Mouse (Mus musculus) layer of hippocampus, postnatal 14 days (tissue): ENCODE measurements around the gene Plpp3. TPM values are rescaled to one million over a fixed set of nuclear protein-coding genes. Genes with fewer than 3 reads are reported as not detected.
A peak's percentile ranks its signal among the peaks of the same experiment; 100 is the strongest.

Source experiments
- DNase-seq, 2 experiments: peaks; one replicate each; pipeline ENCODE4 v3.0.0; 2021 to 2022; ENCODE audit warnings: low spot score in 2 of 2, mixed read lengths in 1 of 2
- long read RNA-seq, 2 experiments: library from polyadenylated mRNA; stranded (forward); transcript quantifications; one replicate each; pipeline ENCODE4 v2.0.0; 2021
- total RNA-seq, 2 experiments: library from RNA; stranded (reverse); gene quantifications; 2 replicates each; pipeline ENCODE4 v1.2.3; 2021

Plpp3 gene
- 100 to 1,000 TPM; 170 to 178 TPM for total RNA-seq
- long read RNA-seq, experiment 1, transcript Plpp3-201 (6 exons, 3,159 nt) = major isoform, 109 of 124 reads
- long read RNA-seq, experiment 1, partial matches to known transcripts = 12 of 124 reads
- long read RNA-seq, experiment 1, other reads (novel, unspliced or antisense) = 3 of 124 reads
- long read RNA-seq, experiment 2, transcript Plpp3-201 (6 exons, 3,159 nt) = major isoform, 91 of 122 reads
- long read RNA-seq, experiment 2, partial matches to known transcripts = 4 of 122 reads
- long read RNA-seq, experiment 2, other reads (novel, unspliced or antisense) = 27 of 122 reads

- DNase-seq = peak; percentile 76 to 89
Measured at GRCm38 (mm10) chr4:105157276-105158168, at the start of gene Plpp3. Gene Plpp3 (plus strand): TSS chr4:105157347.

GRCm38 (mm10) chr4:105107943-105108640, 49.1 kb upstream of the Plpp3 start:
- no peak for DNase-seq

GRCm38 (mm10) chr4:105108641-105109198, 48.4 kb upstream of the Plpp3 start:
- DNase-seq = no peak

- DNase-seq = peak; percentile 68 to 70
Measured at GRCm38 (mm10) chr4:105109199-105109989, 47.8 kb upstream of the Plpp3 start, which contains the start of gene Prkaa2. Gene Prkaa2 (minus strand): TSS chr4:105109890.

GRCm38 (mm10) chr4:105109990-105110683, 47.0 kb upstream of the Plpp3 start:
- peak; percentile 33 to 45 for DNase-seq

- DNase-seq = no peak
Measured at GRCm38 (mm10) chr4:105110684-105111035, 46.5 kb upstream of the Plpp3 start.

- DNase-seq = no peak
Measured at GRCm38 (mm10) chr4:105111770-105112169, 45.4 kb upstream of the Plpp3 start.

- no peak for DNase-seq
Measured at GRCm38 (mm10) chr4:105113042-105113441, 44.1 kb upstream of the Plpp3 start.

GRCm38 (mm10) chr4:105113468-105113867, 43.7 kb upstream of the Plpp3 start:
- DNase-seq = no peak

- DNase-seq = peak in 1 of 2 experiments; percentile 9
Measured at GRCm38 (mm10) chr4:105121081-105121480, 36.1 kb upstream of the Plpp3 start.

- DNase-seq = peak; percentile 15 to 52
Measured at GRCm38 (mm10) chr4:105122429-105122828, 34.7 kb upstream of the Plpp3 start.

GRCm38 (mm10) chr4:105129212-105129611, 27.9 kb upstream of the Plpp3 start:
- no peak for DNase-seq

- no peak for DNase-seq
Measured at GRCm38 (mm10) chr4:105131756-105132314, 25.3 kb upstream of the Plpp3 start.

GRCm38 (mm10) chr4:105133350-105134050, 23.6 kb upstream of the Plpp3 start:
- no peak for DNase-seq

- DNase-seq = no peak
Measured at GRCm38 (mm10) chr4:105149492-105149891, 7.7 kb upstream of the Plpp3 start.

GRCm38 (mm10) chr4:105151911-105152690, 5.0 kb upstream of the Plpp3 start:
- DNase-seq = peak; percentile 75 to 88

- DNase-seq = no peak
Measured at GRCm38 (mm10) chr4:105153227-105153626, 3.9 kb upstream of the Plpp3 start.

GRCm38 (mm10) chr4:105156281-105156680, 866 bp upstream of the Plpp3 start:
- no peak for DNase-seq
